Mouse (Mus musculus): ENCODE results near the gene Pdzd2. TPM values are rescaled to one million over a fixed set of nuclear protein-coding genes. Genes with fewer than 3 reads are reported as not detected.

Pdzd2 gene
- polyA plus RNA-seq, 1 experiment from 2014 or later = 9.1 TPM

DNA sequence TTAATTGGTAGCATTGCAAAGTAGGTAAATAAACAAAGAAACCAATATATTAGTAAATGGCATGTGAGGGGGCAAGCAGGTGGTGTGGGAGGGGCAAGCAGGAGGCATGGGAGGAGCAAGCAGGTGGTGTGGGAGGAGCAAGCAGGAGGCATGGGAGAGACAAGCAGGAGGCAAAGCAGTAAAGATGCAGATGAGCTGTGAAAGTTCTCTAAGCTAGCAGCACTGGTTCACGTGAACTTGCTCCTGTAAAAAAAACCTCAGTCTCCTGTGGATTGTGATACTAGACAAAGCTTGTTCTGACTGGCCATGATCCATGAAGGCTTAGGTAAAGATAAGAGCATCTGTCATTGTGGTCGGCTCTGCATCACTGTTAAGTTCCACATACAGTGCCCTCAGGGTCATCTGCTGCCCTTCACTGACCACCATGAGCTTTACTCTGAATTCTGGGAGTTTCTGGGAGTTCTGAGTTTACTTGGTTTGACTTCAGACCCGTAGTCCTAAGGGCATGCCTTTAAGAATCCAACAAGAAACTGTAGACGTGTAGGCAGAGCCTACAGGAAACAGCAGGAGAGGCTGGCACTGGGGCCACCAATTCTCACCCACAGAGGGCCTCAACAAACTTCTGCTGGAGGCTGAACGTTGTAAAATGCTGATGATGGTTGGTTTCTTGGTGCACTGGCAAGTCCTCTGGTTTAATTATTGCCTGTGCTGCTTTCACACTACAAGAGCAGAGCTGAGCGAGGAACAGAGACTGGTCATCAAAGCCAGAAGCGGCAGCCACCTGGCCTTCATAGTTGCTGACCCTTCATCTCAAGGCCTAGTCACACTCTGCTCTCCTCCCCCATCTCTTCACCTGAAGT lies 309.9 kb downstream of the Pdzd2 start:
- Histone ChIP-seq H3K4me2 (no peak overlapping the region), H3K9ac (ENCODE audit: low read depth, low read length) (no peak overlapping the region), H3K4me3 (ENCODE audit: low read depth, low read length) (no peak overlapping the region), H3K36me3 (ENCODE audit: control insufficient read depth, insufficient read depth, low read length) (no peaks in the 10 kb centered on the region), H3K27ac (ENCODE audit: low read depth, low read length) (no peak overlapping the region), H3K4me1 (replicated peaks; ENCODE audit: control insufficient read depth, insufficient read depth, low read length) (no peaks in the 10 kb centered on the region), H3K9me3 (ENCODE audit: control insufficient read depth, low read length) (no peaks in the 10 kb centered on the region), H3K27me3 (replicated peaks; ENCODE audit: control insufficient read depth, insufficient read depth, low read length) (no peaks in the 10 kb centered on the region)
- 48% methylated on average over 7 of the region's 7 CpGs for WGBS
- DNase-seq (ENCODE audit: low spot score) (no peak), ATAC-seq (replicated peaks; ENCODE audit: low FRiP score) (no peak)

DNA sequence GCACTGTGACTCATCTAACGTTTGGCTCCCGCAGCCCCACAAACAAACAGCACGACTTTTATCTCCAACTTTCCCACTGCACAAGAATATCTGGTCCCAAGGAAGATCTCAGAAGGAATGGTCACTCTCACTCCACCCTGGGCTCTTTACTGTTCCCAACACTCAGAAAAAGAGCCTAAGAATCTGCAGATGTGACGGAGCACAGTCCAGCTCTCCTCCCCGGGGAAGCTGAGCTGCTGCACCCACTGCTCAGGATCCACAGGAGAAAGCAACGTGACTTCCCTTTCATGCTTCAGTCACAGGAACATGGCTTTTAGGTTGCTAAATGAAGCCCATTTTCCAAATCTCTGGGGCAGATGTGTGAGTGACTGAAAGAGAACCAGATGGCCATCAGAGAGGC lies 311.9 kb downstream of the Pdzd2 start:
- DNase-seq (ENCODE audit: low spot score) (no peak), ATAC-seq (replicated peaks; ENCODE audit: low FRiP score) (no peak)
- WGBS = 73% methylated on average over 6 of the region's 6 CpGs
- H3K9ac ChIP-seq (ENCODE audit: low read depth, low read length) = no peak overlapping the region
- H3K9me3 ChIP-seq (ENCODE audit: control insufficient read depth, low read length) = no peaks in the 10 kb centered on the region
- no peak overlapping the region for H3K4me3 ChIP-seq (ENCODE audit: low read depth, low read length)
- H3K27me3 ChIP-seq (replicated peaks; ENCODE audit: control insufficient read depth, insufficient read depth, low read length) = no peaks in the 10 kb centered on the region
- H3K27ac ChIP-seq (ENCODE audit: low read depth, low read length) = no peak overlapping the region
- no peak overlapping the region for H3K4me2 ChIP-seq
- no peaks in the 10 kb centered on the region for H3K4me1 ChIP-seq (replicated peaks; ENCODE audit: control insufficient read depth, insufficient read depth, low read length)
- no peaks in the 10 kb centered on the region for H3K36me3 ChIP-seq (ENCODE audit: control insufficient read depth, insufficient read depth, low read length)

DNA sequence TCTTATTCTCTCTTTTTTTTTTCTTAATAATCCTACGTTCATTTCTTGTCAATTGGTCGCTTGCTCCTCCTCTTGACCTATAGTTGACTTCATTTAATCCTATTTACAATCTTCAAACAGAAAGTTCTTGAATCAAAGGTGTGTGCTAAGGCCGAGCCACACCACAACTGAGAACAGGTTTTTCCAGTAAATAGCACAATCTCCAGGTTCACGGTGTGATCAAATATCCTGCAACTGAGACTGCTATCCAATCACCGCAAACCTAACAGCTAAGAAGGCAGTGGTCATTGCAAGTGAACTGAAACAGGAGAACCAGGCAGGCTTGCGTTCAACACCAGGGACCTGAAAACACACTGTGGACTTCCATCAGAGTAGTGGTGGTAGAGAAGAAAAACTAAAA lies 313.4 kb downstream of the Pdzd2 start:
- H3K9me3 ChIP-seq (ENCODE audit: control insufficient read depth, low read length) = no peaks in the 10 kb centered on the region
- WGBS = 82% methylated on average over 6 of the region's 6 CpGs
- H3K4me1 ChIP-seq (replicated peaks; ENCODE audit: control insufficient read depth, insufficient read depth, low read length) = no peaks in the 10 kb centered on the region
- no peak overlapping the region for H3K4me2 ChIP-seq
- ATAC-seq (replicated peaks; ENCODE audit: low FRiP score) = no peak
- no peak overlapping the region for H3K4me3 ChIP-seq (ENCODE audit: low read depth, low read length)
- DNase-seq (ENCODE audit: low spot score) = no peak
- no peak overlapping the region for H3K27ac ChIP-seq (ENCODE audit: low read depth, low read length)
- H3K27me3 ChIP-seq (replicated peaks; ENCODE audit: control insufficient read depth, insufficient read depth, low read length) = no peaks in the 10 kb centered on the region
- H3K9ac ChIP-seq (ENCODE audit: low read depth, low read length) = no peak overlapping the region
- H3K36me3 ChIP-seq (ENCODE audit: control insufficient read depth, insufficient read depth, low read length) = no peaks in the 10 kb centered on the region

DNA sequence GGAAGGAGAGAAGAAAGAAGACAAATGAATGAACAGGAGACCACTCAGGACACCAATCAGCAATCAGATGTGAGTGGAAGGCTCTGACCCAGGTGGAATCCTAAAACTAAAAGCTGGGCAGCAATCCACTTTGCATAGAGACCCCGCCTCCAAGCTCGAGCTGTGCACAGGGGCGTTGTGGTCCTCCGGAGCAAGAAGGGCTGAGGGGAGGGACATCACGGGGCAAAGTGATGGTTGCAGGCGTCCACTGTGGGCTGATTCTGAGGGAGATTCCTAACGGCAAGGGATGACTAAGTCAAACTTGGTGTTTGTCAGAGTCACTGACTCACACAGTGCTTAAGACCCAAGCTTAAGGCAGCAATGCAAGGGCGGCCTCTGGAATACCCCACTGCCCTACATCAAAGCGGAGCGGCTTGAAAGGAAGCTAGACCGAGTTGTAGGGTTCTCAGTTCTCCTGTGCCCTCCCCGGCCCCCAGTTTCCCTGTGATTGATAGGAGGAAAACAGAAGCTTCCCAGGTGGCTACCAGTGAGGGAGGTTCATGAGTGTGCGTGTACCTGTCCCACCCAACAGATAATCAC lies 314.6 kb downstream of the Pdzd2 start:
- H3K27me3 ChIP-seq (replicated peaks; ENCODE audit: control insufficient read depth, insufficient read depth, low read length) = no peaks in the 10 kb centered on the region
- ATAC-seq (replicated peaks; ENCODE audit: low FRiP score) (no peak), DNase-seq (ENCODE audit: low spot score) (no peak)
- no peak overlapping the region for H3K4me3 ChIP-seq (ENCODE audit: low read depth, low read length)
- H3K4me1 ChIP-seq (replicated peaks; ENCODE audit: control insufficient read depth, insufficient read depth, low read length) = no peaks in the 10 kb centered on the region
- H3K27ac ChIP-seq (ENCODE audit: low read depth, low read length) = no peak overlapping the region
- H3K4me2 ChIP-seq = no peak overlapping the region
- H3K9me3 ChIP-seq (ENCODE audit: control insufficient read depth, low read length) = no peaks in the 10 kb centered on the region
- H3K9ac ChIP-seq (ENCODE audit: low read depth, low read length) = no peak overlapping the region
- 51% methylated on average over 13 of the region's 13 CpGs for WGBS
- H3K36me3 ChIP-seq (ENCODE audit: control insufficient read depth, insufficient read depth, low read length) = no peaks in the 10 kb centered on the region

DNA sequence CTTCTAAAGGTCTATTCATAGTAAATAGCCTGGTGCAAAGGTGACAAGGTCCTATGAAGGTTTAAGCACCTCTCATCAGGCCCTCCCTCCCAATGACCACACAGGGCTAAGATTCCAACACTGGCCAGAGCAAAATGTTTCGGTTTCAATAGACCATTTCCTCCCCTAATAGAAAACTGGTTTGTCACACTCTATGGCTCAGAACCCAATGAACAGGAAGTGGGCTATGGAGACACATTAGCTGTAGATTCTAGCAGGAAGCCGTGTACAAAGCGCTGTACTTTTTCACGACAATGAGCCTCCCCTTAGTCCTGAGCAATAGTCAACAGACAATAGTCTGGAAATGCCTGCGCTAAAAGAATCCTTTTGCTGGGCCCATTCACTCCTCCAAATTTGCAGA lies 315.5 kb downstream of the Pdzd2 start:
- Histone ChIP-seq H3K27ac (ENCODE audit: low read depth, low read length) (no peak overlapping the region), H3K36me3 (ENCODE audit: control insufficient read depth, insufficient read depth, low read length) (no peaks in the 10 kb centered on the region), H3K9ac (ENCODE audit: low read depth, low read length) (no peak overlapping the region), H3K27me3 (replicated peaks; ENCODE audit: control insufficient read depth, insufficient read depth, low read length) (no peaks in the 10 kb centered on the region), H3K9me3 (ENCODE audit: control insufficient read depth, low read length) (no peaks in the 10 kb centered on the region), H3K4me3 (ENCODE audit: low read depth, low read length) (no peak overlapping the region), H3K4me2 (no peak overlapping the region), H3K4me1 (replicated peaks; ENCODE audit: control insufficient read depth, insufficient read depth, low read length) (no peaks in the 10 kb centered on the region)
- 59% methylated on average over 5 of the region's 5 CpGs for WGBS
- ATAC-seq (replicated peaks; ENCODE audit: low FRiP score) (no peak), DNase-seq (ENCODE audit: low spot score) (no peak)

DNA sequence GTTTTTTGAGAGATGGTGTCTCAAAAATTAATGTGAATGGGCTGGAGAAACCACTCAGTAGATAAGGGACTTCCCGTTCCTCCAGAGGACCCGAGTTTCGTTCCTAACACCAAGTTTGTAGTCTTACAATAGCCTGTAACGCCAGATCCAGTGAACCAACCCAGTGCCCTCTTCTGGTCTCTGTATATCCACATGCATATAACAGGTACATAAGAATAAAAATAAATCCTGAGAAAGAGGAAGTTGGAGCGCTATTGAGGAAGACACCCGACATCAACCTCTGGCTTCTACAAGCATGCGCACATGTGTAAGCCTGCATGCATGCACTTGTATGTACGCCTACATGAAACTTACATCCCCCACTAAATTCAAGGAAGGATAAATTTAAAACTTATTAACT lies 318.8 kb downstream of the Pdzd2 start:
- Histone ChIP-seq H3K4me3 (ENCODE audit: low read depth, low read length) (no peak overlapping the region), H3K27me3 (replicated peaks; ENCODE audit: control insufficient read depth, insufficient read depth, low read length) (no peaks in the 10 kb centered on the region), H3K27ac (ENCODE audit: low read depth, low read length) (no peak overlapping the region), H3K4me2 (no peak overlapping the region), H3K4me1 (replicated peaks; ENCODE audit: control insufficient read depth, insufficient read depth, low read length) (no peaks in the 10 kb centered on the region), H3K9ac (ENCODE audit: low read depth, low read length) (no peak overlapping the region), H3K36me3 (ENCODE audit: control insufficient read depth, insufficient read depth, low read length) (no peaks in the 10 kb centered on the region), H3K9me3 (ENCODE audit: control insufficient read depth, low read length) (no peaks in the 10 kb centered on the region)
- ATAC-seq (replicated peaks; ENCODE audit: low FRiP score) (no peak), DNase-seq (ENCODE audit: low spot score) (no peak)
- 57% methylated on average over 8 of the region's 8 CpGs for WGBS

DNA sequence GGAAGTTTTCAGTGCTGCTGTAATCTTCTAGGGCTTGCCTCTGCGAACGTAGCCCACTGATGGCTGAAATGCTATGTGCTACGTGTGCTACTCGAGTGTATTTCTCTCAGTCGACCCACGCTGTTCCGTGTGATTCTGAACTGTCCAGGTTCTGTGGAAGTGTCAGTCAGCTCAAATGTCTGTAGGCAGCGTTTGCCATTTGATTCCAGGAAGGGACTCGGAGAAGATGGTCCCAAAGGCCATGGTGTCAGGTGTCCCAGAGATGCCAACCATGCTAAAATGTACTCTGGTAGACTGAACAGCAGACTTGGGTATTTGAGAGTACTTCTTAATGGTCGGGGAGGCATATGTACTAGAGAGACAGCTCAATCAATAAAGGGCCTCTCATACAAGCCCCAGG lies 319.3 kb downstream of the Pdzd2 start:
- H3K4me1 ChIP-seq (replicated peaks; ENCODE audit: control insufficient read depth, insufficient read depth, low read length) = no peaks in the 10 kb centered on the region
- H3K4me3 ChIP-seq (ENCODE audit: low read depth, low read length) = no peak overlapping the region
- ATAC-seq (replicated peaks; ENCODE audit: low FRiP score) (no peak), DNase-seq (ENCODE audit: low spot score) (no peak)
- H3K27ac ChIP-seq (ENCODE audit: low read depth, low read length) = no peak overlapping the region
- no peaks in the 10 kb centered on the region for H3K36me3 ChIP-seq (ENCODE audit: control insufficient read depth, insufficient read depth, low read length)
- H3K9me3 ChIP-seq (ENCODE audit: control insufficient read depth, low read length) = no peaks in the 10 kb centered on the region
- no peaks in the 10 kb centered on the region for H3K27me3 ChIP-seq (replicated peaks; ENCODE audit: control insufficient read depth, insufficient read depth, low read length)
- no peak overlapping the region for H3K4me2 ChIP-seq
- no peak overlapping the region for H3K9ac ChIP-seq (ENCODE audit: low read depth, low read length)
- 83% methylated on average over 10 of the region's 10 CpGs for WGBS

DNA sequence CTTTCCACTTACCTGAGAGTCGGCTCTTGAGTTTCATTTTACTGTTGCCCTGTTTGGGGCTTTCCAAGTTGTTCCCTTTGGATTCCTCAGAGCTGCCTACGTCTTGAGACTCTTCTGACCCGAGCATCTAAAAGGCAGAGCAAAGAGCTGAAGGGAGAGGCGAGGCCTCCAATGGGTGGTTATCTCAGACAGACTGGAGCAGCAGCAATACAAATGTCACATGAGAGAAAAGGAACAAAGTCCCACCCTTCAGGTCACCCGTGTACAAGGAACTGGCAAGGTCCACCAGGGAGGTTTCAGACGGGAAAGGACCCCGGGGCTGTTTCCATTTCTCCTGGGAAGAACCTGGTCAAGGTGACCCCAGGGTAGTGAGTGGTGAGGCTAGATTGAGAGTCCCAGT lies 320.3 kb downstream of the Pdzd2 start:
- no peaks in the 10 kb centered on the region for H3K27me3 ChIP-seq (replicated peaks; ENCODE audit: control insufficient read depth, insufficient read depth, low read length)
- H3K9me3 ChIP-seq (ENCODE audit: control insufficient read depth, low read length) = no peaks in the 10 kb centered on the region
- ATAC-seq (replicated peaks; ENCODE audit: low FRiP score) (no peak), DNase-seq (ENCODE audit: low spot score) (no peak)
- WGBS = 63% methylated on average over 7 of the region's 7 CpGs
- H3K4me2 ChIP-seq = no peak overlapping the region
- H3K27ac ChIP-seq (ENCODE audit: low read depth, low read length) = no peak overlapping the region
- no peaks in the 10 kb centered on the region for H3K4me1 ChIP-seq (replicated peaks; ENCODE audit: control insufficient read depth, insufficient read depth, low read length)
- H3K4me3 ChIP-seq (ENCODE audit: low read depth, low read length) = no peak overlapping the region
- no peak overlapping the region for H3K9ac ChIP-seq (ENCODE audit: low read depth, low read length)
- H3K36me3 ChIP-seq (ENCODE audit: control insufficient read depth, insufficient read depth, low read length) = no peaks in the 10 kb centered on the region

Data from liver, embryonic 11.5 days (tissue).